8 mouse cellular contexts compared by ENCODE assay signal in genomic region chr5:134179871-134180270, GRCm38 (mm10). TPM values are rescaled to one million over a fixed set of nuclear protein-coding genes. Genes with fewer than 3 reads are reported as not detected.
A peak's percentile ranks its signal among the peaks of the same experiment; 100 is the strongest.
DNase-seq lines count a peak whose midpoint lies in the region; ATAC-seq lines count a peak whose summit lies in the region.

No protein-coding gene starts in this region.

- no peak overlapping the region for H3K4me2 ChIP-seq in forebrain, embryonic 14.5 days (ENCODE audit: low read length)
- no peak overlapping the region for H3K4me2 ChIP-seq in forebrain, embryonic 13.5 days

- WGBS in forebrain, embryonic 14.5 days: 24% methylated on average over 7 of the region's 7 CpGs
- WGBS in forebrain, embryonic 13.5 days: 23% methylated on average over 7 of the region's 7 CpGs

- H3K4me1 ChIP-seq in forebrain, embryonic 14.5 days (ENCODE audit: control insufficient read depth, insufficient read depth, low read length): peaks cover 18% of the 10 kb centered on the region
- peaks cover 26% of the 10 kb centered on the region for H3K4me1 ChIP-seq in forebrain, embryonic 13.5 days

- no peaks in the 10 kb centered on the region for H3K27me3 ChIP-seq in forebrain, embryonic 14.5 days (replicated peaks; ENCODE audit: control insufficient read depth, insufficient read depth, low read length)
- no peaks in the 10 kb centered on the region for H3K27me3 ChIP-seq in forebrain, embryonic 13.5 days

- DNase-seq in forebrain, embryonic 14.5 days (ENCODE audit: low spot score): peak; percentile 94
- DNase-seq in MEL-GATA-1-ER (ENCODE audit: extremely low read depth, low read depth): peak; percentile 89
- DNase-seq in cerebellum, adult 8-10 months: peak; percentile 78
- peak; percentile 61 for DNase-seq in gastrocnemius, adult 8-10 months (ENCODE audit: low spot score in 2 of 2)
- peak; percentile 67 for DNase-seq in layer of hippocampus, adult 9-11 months
- peak; percentile 76 to 89 for DNase-seq in lung, postnatal 4 days
- peak; percentile 59 to 77 for DNase-seq in spleen, postnatal 14 days (ENCODE audit: low spot score in 2 of 2)

- H3K27ac ChIP-seq in forebrain, embryonic 14.5 days (ENCODE audit: low read depth, low read length): no peak overlapping the region
- no peak overlapping the region for H3K27ac ChIP-seq in forebrain, embryonic 13.5 days

- H3K9ac ChIP-seq in forebrain, embryonic 14.5 days (ENCODE audit: low read length): no peak overlapping the region
- H3K9ac ChIP-seq in forebrain, embryonic 13.5 days: no peak overlapping the region

- no peaks in the 10 kb centered on the region for H3K36me3 ChIP-seq in forebrain, embryonic 14.5 days (ENCODE audit: control insufficient read depth, insufficient read depth, low read length)
- H3K36me3 ChIP-seq in forebrain, embryonic 13.5 days (ENCODE audit: poor library complexity, severe bottlenecking): no peaks in the 10 kb centered on the region

- no peak for ATAC-seq in forebrain, embryonic 14.5 days
- ATAC-seq in forebrain, embryonic 13.5 days: no peak

- no peak overlapping the region for H3K4me3 ChIP-seq in forebrain, embryonic 14.5 days (ENCODE audit: low read depth, low read length)
- H3K4me3 ChIP-seq in forebrain, embryonic 13.5 days: no peak overlapping the region

- H3K9me3 ChIP-seq in forebrain, embryonic 14.5 days (replicated peaks; ENCODE audit: control insufficient read depth, low read length): no peaks in the 10 kb centered on the region
- no peaks in the 10 kb centered on the region for H3K9me3 ChIP-seq in forebrain, embryonic 13.5 days (replicated peaks)

RNA-seq across cellular contexts. Expression of gene Rcc1l, which starts 3.3 kb away (rescaled TPM):
- 20.1 and 20.4 TPM in 2 replicates for polyA plus RNA-seq in forebrain, embryonic 14.5 days (2014; fragmentation: Nextera tagmentation; extraction: Ambion mirVana)
- 23.3 and 24.4 TPM in 2 replicates for polyA plus RNA-seq in forebrain, embryonic 13.5 days (2015; fragmentation: Nextera tagmentation; extraction: Ambion mirVana)
- total RNA-seq in gastrocnemius, adult 8-10 months (2022): 10 to 100 TPM; 22.4 to 33.0 (median 28.5) TPM

RNA-seq across cellular contexts. Expression of gene Gtf2ird2, which starts 3.9 kb away (rescaled TPM):
- 5.7 and 7.7 TPM in 2 replicates for polyA plus RNA-seq in forebrain, embryonic 14.5 days (2014; fragmentation: Nextera tagmentation; extraction: Ambion mirVana)
- polyA plus RNA-seq in forebrain, embryonic 13.5 days (2015; fragmentation: Nextera tagmentation; extraction: Ambion mirVana): 11.0 and 12.8 TPM in 2 replicates
- 1 to 10 TPM; 6.9 to 8.1 (median 7.2) TPM for total RNA-seq in gastrocnemius, adult 8-10 months (2022)

RNA-seq across cellular contexts. Expression of gene Ncf1, which starts 49.6 kb away (rescaled TPM):
- polyA plus RNA-seq in forebrain, embryonic 14.5 days (2014; fragmentation: Nextera tagmentation; extraction: Ambion mirVana): 2.2 and 2.7 TPM in 2 replicates
- polyA plus RNA-seq in forebrain, embryonic 13.5 days (2015; fragmentation: Nextera tagmentation; extraction: Ambion mirVana): 1.5 and 1.8 TPM in 2 replicates
- 1 to 10 TPM in 2 of 4 experiments, under 1 TPM in 2; 0.65 to 1.5 (median 0.94) TPM for total RNA-seq in gastrocnemius, adult 8-10 months (2022)
